Mouse (Mus musculus) liver, postnatal 0 days (tissue): ENCODE results near the gene 2010003K11Rik. TPM values are rescaled to one million over a fixed set of nuclear protein-coding genes. Genes with fewer than 3 reads are reported as not detected.
A peak's percentile ranks its signal among the peaks of the same experiment; 100 is the strongest.

Experiments used
- ATAC-seq: fragments of 200-750 bp; cut with Nextera tagmentation; 2 replicates; pipeline ENCODE4 v1.8.0; 2017; ENCODE audit warnings: mild to moderate bottlenecking, moderate library complexity
- DNase-seq: peaks from one replicate; pipeline ENCODE4 v3.0.0-alpha.2; 2016
- H3K27ac ChIP-seq: fragments of 300-500 bp; sonication (generic); 2 replicates; pipeline ENCODE4 v1.5.1; 2014; ENCODE audit warnings: antibody characterized with exemption, moderate library complexity, mild to moderate bottlenecking, low read depth
- H3K27me3 ChIP-seq: fragments of 300-500 bp; sonication (generic); 2 replicates; pipeline ENCODE4 v1.6.1; 2014; ENCODE audit warnings: low read length, control low read depth, mixed read lengths; ENCODE audit not compliant: insufficient read depth
- H3K36me3 ChIP-seq: fragments of 300-500 bp; sonication (generic); replicated peaks from 2 replicates; pipeline ENCODE4 v1.6.1; 2014; ENCODE audit warnings: mild to moderate bottlenecking, control low read depth, low read length, moderate library complexity, mixed read lengths; ENCODE audit not compliant: insufficient read depth
- H3K4me1 ChIP-seq: fragments of 300-500 bp; sonication (generic); 2 replicates; pipeline ENCODE4 v1.6.1; 2014; ENCODE audit warnings: antibody characterized with exemption, mild to moderate bottlenecking, control low read depth; ENCODE audit not compliant: insufficient read depth
- H3K4me2 ChIP-seq: fragments of 300-500 bp; sonication (generic); 2 replicates; pipeline ENCODE4 v1.6.1; 2014; ENCODE audit warnings: low read depth, mild to moderate bottlenecking, low read length, moderate library complexity, mixed read lengths
- H3K4me3 ChIP-seq: fragments of 300-500 bp; sonication (generic); 2 replicates; pipeline ENCODE4 v1.5.1; 2014; ENCODE audit warnings: low read depth, low read length
- H3K9ac ChIP-seq: fragments of 300-500 bp; sonication (generic); replicated peaks from 2 replicates; pipeline ENCODE4 v1.6.1; 2014; ENCODE audit warnings: mild to moderate bottlenecking, moderate library complexity
- H3K9me3 ChIP-seq: fragments of 300-500 bp; sonication (generic); 2 replicates; pipeline ENCODE4 v1.6.1; 2016; ENCODE audit warnings: mild to moderate bottlenecking, control low read depth, low read length, mixed read lengths
- CTCF ChIP-seq: sonication (generic); IDR thresholded peaks from 2 replicates; pipeline ENCODE4 v1.5.1; 2016; ENCODE audit warnings: antibody characterized with exemption, low read depth
- EP300 ChIP-seq: IDR thresholded peaks from 2 replicates; pipeline ENCODE4 v1.6.1; 2016; ENCODE audit warnings: antibody characterized with exemption, low read depth, mild to moderate bottlenecking
- WGBS: fragments of 180-500 bp; shearing (Covaris S2); extraction: QIAGEN DNeasy Blood & Tissue Kit; methylation state at CpG from one replicate; pipeline ENCODE4 v1.1.7; 2014; ENCODE audit not compliant: insufficient replicate concordance; 5-methylcytosine and 5-hydroxymethylcytosine counted together
- polyA plus RNA-seq: library from polyadenylated mRNA; unstranded; fragments of >200 nt; fragmentation: Nextera tagmentation; extraction: Ambion mirVana; gene quantifications from 2 replicates; pipeline ENCODE4 v1.2.1, GENCODE M21; 2015

2010003K11Rik gene
- polyA plus RNA-seq, 1 experiment from 2014 or later = 5.8 TPM

DNA sequence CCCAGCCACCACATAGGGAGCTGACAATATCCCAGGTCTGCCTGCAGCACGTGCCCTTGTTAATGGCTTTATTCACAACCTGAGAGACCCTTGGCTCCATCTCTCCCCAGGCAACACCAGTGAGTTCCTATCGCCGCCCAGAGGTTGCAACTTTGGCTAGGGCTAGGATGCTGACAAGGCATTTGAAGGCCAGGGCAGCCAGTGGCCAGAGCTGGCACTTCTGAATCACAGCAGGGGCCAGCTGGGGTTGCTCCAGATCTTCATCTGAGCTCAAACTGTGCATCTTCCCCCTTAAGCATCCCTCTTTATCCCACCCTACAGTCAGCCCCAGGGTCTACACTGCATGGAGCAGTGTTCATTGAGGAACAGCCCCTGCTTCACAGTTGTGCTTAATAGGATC, 23.6 kb downstream of the 2010003K11Rik start:
- 53% methylated on average over 3 of the region's 3 CpGs for WGBS
- DNase-seq (no peak), ATAC-seq (no peak)
- H3K4me3 ChIP-seq = no peak overlapping the region
- H3K4me2 ChIP-seq = no peak overlapping the region
- TF ChIP-seq CTCF (no peak), EP300 (no peak)
- H3K9me3 ChIP-seq = no peaks in the 10 kb centered on the region
- no peaks in the 10 kb centered on the region for H3K36me3 ChIP-seq
- no peak overlapping the region for H3K9ac ChIP-seq
- no peak overlapping the region for H3K27ac ChIP-seq
- peaks cover 11% of the 10 kb centered on the region for H3K4me1 ChIP-seq
- peaks cover 30% of the 10 kb centered on the region for H3K27me3 ChIP-seq

DNA sequence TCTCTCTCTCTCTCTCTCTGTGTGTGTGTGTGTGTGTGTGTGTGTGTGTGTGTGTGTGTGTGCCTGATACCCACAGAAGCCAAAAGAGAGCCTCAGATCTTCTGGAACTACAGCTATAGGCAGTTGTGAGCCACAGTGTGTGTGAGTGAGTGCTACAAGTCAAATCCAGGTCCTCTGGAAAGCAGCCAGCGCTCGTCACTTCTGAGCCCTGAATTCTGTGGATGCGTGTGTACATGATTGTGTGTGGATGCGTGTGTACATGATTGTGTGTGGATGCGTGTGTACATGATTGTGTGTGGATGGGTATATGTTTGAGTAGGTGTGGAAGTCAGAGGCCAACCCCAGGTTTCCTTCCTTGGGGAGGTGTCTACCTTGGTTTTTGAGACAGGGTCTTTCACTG, 24.8 kb downstream of the 2010003K11Rik start:
- Histone ChIP-seq H3K27me3 (peaks cover 30% of the 10 kb centered on the region), H3K4me3 (no peak overlapping the region)

DNA sequence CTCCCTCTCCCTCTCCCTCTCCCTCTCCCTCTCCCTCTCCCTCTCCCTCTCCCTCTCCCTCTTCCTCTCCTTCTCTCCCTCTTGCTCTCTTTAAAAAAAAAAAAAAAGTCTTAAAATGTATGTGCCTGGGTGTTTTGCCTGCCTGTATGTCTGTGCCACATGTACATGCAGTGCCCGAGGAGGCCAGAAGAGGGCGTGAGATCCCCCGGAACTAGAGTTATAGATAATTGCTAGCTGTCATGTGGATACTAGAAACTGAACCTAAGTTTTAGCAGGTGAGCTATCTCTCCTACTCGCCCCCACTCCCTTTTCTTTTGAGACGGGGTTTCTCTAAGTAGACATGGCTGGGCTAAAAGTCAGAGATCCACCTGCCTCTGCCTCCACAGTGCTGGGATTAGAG, 30.0 kb downstream of the 2010003K11Rik start:
- H3K27me3 ChIP-seq = 0 out of 2 replicates have a peak, but pooled peaks cover 2% of the 10 kb centered on the region
- peak; percentile 47 for DNase-seq
- TF ChIP-seq EP300 = no peak
- peak; percentile 55 for TF ChIP-seq CTCF
- no peaks in the 10 kb centered on the region for H3K9me3 ChIP-seq
- ATAC-seq = no peak
- no peak overlapping the region for H3K4me3 ChIP-seq
- H3K4me2 ChIP-seq = no peak overlapping the region
- 0 out of 2 replicates have a peak, but pooled peaks cover 6% of the 10 kb centered on the region for H3K4me1 ChIP-seq
- no peaks in the 10 kb centered on the region for H3K36me3 ChIP-seq
- no peak overlapping the region for H3K9ac ChIP-seq
- 32% methylated on average over 5 of the region's 5 CpGs for WGBS
- H3K27ac ChIP-seq = no peak overlapping the region

More for the DNA sequence above, 24.8 kb downstream of the 2010003K11Rik start:
- Histone ChIP-seq H3K9me3 (no peaks in the 10 kb centered on the region), H3K4me1 (peaks cover 11% of the 10 kb centered on the region), H3K36me3 (no peaks in the 10 kb centered on the region), H3K27ac (no peak overlapping the region), H3K4me2 (no peak overlapping the region), H3K9ac (no peak overlapping the region)
- DNase-seq = no peak
- no peak for TF ChIP-seq CTCF
- TF ChIP-seq EP300 = no peak
- 74% methylated on average over 5 of the region's 5 CpGs for WGBS
- ATAC-seq = no peak

DNA sequence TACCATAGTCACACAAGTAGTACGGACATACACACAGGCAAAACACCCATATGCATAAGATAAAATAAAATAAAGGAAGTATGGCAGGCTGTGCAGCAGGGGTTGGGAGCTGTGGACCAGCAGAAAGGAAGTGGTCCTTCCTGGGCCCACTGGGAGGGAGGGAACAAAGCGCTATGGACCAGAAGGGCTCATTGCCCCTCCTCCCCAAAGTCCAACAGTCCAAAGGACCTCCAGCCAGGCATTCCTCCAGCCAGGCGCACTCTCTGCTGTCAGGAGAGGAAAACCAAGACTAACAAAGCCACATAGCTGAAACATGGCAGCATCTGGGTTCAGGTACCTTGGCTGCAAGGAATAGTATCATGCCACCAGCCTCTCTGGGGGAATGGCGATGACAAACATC, 33.7 kb downstream of the 2010003K11Rik start:
- Histone ChIP-seq H3K4me3 (no peak overlapping the region), H3K27me3 (no peaks in the 10 kb centered on the region), H3K36me3 (no peaks in the 10 kb centered on the region), H3K9ac (no peak overlapping the region), H3K4me2 (no peak overlapping the region), H3K4me1 (0 out of 2 replicates have a peak, but pooled peaks cover 10% of the 10 kb centered on the region), H3K27ac (no peak overlapping the region), H3K9me3 (no peaks in the 10 kb centered on the region)
- DNase-seq = no peak
- ATAC-seq = no peak
- TF ChIP-seq CTCF (no peak), EP300 (no peak)
- WGBS = 48% methylated on average over 4 of the region's 4 CpGs

DNA sequence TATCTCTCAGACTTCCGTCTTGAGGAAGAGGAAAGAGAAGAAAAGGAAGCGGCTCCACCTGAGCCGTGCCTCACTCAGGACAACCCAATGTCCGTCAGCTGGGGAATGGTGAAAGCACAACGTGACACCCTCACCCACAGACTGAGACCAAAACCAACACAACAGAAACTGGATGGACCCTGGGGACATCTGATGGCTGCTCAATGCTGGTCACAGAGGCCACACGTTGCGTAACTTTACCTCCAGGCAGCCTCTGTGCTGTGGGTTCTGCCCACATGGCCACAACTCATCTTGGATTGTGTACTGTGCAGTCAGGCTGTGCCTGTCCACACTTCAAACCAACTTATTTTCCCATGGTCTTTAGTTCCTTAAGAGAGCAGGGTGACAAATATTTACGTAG, 36.4 kb downstream of the 2010003K11Rik start:
- no peaks in the 10 kb centered on the region for H3K27me3 ChIP-seq
- no peak overlapping the region for H3K9ac ChIP-seq
- peaks cover 10% of the 10 kb centered on the region; the same call in 1 of the 2 replicates for H3K4me1 ChIP-seq
- peak overlapping the region; percentile 68 for H3K27ac ChIP-seq
- peak; percentile 58 for DNase-seq
- TF ChIP-seq EP300 = no peak
- no peak for TF ChIP-seq CTCF
- no peak overlapping the region for H3K4me2 ChIP-seq
- no peaks in the 10 kb centered on the region for H3K9me3 ChIP-seq
- no peaks in the 10 kb centered on the region for H3K36me3 ChIP-seq
- no peak overlapping the region for H3K4me3 ChIP-seq
- peak; percentile 95 for ATAC-seq
- 31% methylated on average over 8 of the region's 8 CpGs for WGBS

DNA sequence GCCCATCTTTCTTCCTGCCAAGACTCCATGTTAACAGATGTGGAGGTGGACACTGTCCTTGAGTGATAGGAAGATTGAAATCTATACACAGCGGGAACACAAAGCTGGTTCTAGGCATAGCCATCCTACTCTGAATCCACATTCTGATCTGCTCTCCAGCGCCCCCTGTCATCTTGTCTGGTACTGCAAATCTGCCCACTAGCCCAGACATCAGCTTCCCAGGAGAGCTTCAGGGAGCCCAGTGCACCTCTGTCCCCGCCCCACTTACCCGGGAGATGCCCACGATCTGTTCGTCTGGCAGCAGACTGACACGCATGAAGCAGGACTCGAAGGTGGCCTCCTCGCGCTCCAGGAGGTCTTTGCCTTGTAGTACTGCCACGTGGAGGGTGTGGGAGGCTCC, 42.2 kb downstream of the 2010003K11Rik start:
- Histone ChIP-seq H3K4me2 (no peak overlapping the region), H3K4me1 (no peaks in the 10 kb centered on the region; the same call in 1 of the 2 replicates), H3K9ac (no peak overlapping the region), H3K36me3 (no peaks in the 10 kb centered on the region), H3K9me3 (no peaks in the 10 kb centered on the region), H3K27me3 (no peaks in the 10 kb centered on the region), H3K27ac (no peak overlapping the region), H3K4me3 (no peak overlapping the region)
- 14% methylated on average over 11 of the region's 11 CpGs for WGBS
- DNase-seq (peak; percentile 80), ATAC-seq (no peak)
- no peak for TF ChIP-seq EP300
- peak; percentile 81 for TF ChIP-seq CTCF
